Mouse (Mus musculus) myocyte (in vitro differentiated cells): Measurements from ENCODE around the gene Sipa1.

Experiments used
- MAX ChIP-seq: IDR thresholded peaks from one replicate; pipeline ENCODE4 v1.6.1; 2011; ENCODE audit warnings: low read depth, mild to moderate bottlenecking, control low read depth
- MYOD1 ChIP-seq, 3 experiments: IDR thresholded peaks; one replicate each; pipeline ENCODE4 v1.6.1; 2011; ENCODE audit warnings: control low read depth in 2 of 3, low read depth in 2 of 3, mild to moderate bottlenecking in 2 of 3, moderate library complexity in 1 of 3; ENCODE audit not compliant: insufficient read length in 2 of 3, control insufficient read depth in 1 of 3
- MYOG ChIP-seq, 3 experiments: IDR thresholded peaks; one replicate each; pipeline ENCODE4 v1.6.1; 2011; ENCODE audit warnings: control low read depth in 2 of 3, low read depth in 2 of 3, mild to moderate bottlenecking in 2 of 3; ENCODE audit not compliant: insufficient read length in 2 of 3, control insufficient read depth in 1 of 3, insufficient read depth in 1 of 3
- POLR2A ChIP-seq: IDR thresholded peaks from one replicate; pipeline ENCODE4 v1.6.1; 2011; ENCODE audit warnings: low read depth, mild to moderate bottlenecking, control low read depth, moderate library complexity; ENCODE audit not compliant: insufficient read length
- POLR2AphosphoS2 ChIP-seq: IDR thresholded peaks from one replicate; pipeline ENCODE4 v1.6.1; 2011; ENCODE audit warnings: low read depth, control low read depth; ENCODE audit not compliant: insufficient read length
- TCF12 ChIP-seq: IDR thresholded peaks from one replicate; pipeline ENCODE4 v1.6.1; 2011; ENCODE audit warnings: mild to moderate bottlenecking, control low read depth; ENCODE audit not compliant: poor library complexity, insufficient read depth, severe bottlenecking
- USF1 ChIP-seq: IDR thresholded peaks from one replicate; pipeline ENCODE4 v1.6.1; 2011; ENCODE audit warnings: low read depth, mild to moderate bottlenecking, control low read depth, moderate library complexity

DNA sequence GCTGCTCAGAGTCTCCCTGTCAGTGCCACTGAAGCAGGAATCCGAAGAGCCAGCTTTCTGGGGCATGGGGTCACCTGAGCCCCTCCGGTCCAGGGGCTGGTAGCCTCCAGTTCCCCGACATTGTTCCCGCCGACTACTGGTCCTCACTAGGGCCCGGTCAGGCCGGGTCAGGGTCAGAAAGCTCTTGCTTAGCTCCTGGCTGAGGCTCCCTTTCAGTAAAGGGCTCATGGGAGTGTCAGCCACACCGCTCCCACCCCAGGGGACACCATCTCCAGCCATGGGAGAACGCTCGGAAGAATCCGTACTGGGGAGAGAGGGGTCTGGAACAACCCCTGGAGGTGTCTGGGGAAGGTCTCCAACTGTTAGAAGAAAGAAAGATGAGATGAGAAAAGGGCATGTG is 22.4 kb upstream of the Sipa1 start:
- TF ChIP-seq POLR2A (no peak), USF1 (no peak), MYOD1 (IDR thresholded peaks at IDR 0.05; ENCODE audit: control insufficient read depth in 1 of 3, insufficient read length in 2 of 3, low read depth in 2 of 3) (no peak), POLR2AphosphoS2 (no peak), MAX (no peak), MYOG (IDR thresholded peaks at IDR 0.05; ENCODE audit: control insufficient read depth in 1 of 3, insufficient read depth in 1 of 3, insufficient read length in 2 of 3, low read depth in 2 of 3) (no peak), TCF12 (no peak)
